Mouse (Mus musculus): ENCODE data around the gene Prr23a2. TPM values are rescaled to one million over a fixed set of nuclear protein-coding genes. Genes with fewer than 3 reads are reported as not detected.

Prr23a2 gene
- not detected for total RNA-seq (2021)

GRCm38 (mm10) chr9:98856210-98856609 lies at the start of gene Prr23a2:
Gene Prr23a2, plus strand, starts transcription at chr9:98856494.
- DNase-seq, result no peak

- no peak for DNase-seq
Observed at GRCm38 (mm10) chr9:98807631-98808030, 48.7 kb upstream of the Prr23a2 start.

- peak; percentile 65 for DNase-seq
Observed at GRCm38 (mm10) chr9:98809526-98809925, 46.8 kb upstream of the Prr23a2 start.

- DNase-seq, result no peak
Observed at GRCm38 (mm10) chr9:98816066-98816465, 40.2 kb upstream of the Prr23a2 start.

- DNase-seq, result no peak
Observed at GRCm38 (mm10) chr9:98817592-98817991, 38.7 kb upstream of the Prr23a2 start.

GRCm38 (mm10) chr9:98818971-98819370 lies 37.3 kb upstream of the Prr23a2 start:
- no peak for DNase-seq

- DNase-seq, result no peak
Observed at GRCm38 (mm10) chr9:98819481-98819880, 36.8 kb upstream of the Prr23a2 start.

- DNase-seq, result no peak
Observed at GRCm38 (mm10) chr9:98820461-98820860, 35.8 kb upstream of the Prr23a2 start.

- no peak for DNase-seq
Observed at GRCm38 (mm10) chr9:98821067-98821466, 35.2 kb upstream of the Prr23a2 start.

GRCm38 (mm10) chr9:98823805-98824204 lies 32.5 kb upstream of the Prr23a2 start:
- DNase-seq, result no peak

- no peak for DNase-seq
Observed at GRCm38 (mm10) chr9:98829508-98829907, 26.8 kb upstream of the Prr23a2 start.

- no peak for DNase-seq
Observed at GRCm38 (mm10) chr9:98837537-98838074, 18.7 kb upstream of the Prr23a2 start.

GRCm38 (mm10) chr9:98842117-98842516 lies 14.2 kb upstream of the Prr23a2 start, which contains the start of gene Prr23a1:
Gene Prr23a1, plus strand, starts transcription at chr9:98842503.
- no peak for DNase-seq

GRCm38 (mm10) chr9:98863463-98863862 lies 7.2 kb downstream of the Prr23a2 start:
- DNase-seq, result no peak

GRCm38 (mm10) chr9:98864571-98864970 lies 8.3 kb downstream of the Prr23a2 start, which contains the start of gene Prr23a3:
Gene Prr23a3, plus strand, starts transcription at chr9:98864767.
- DNase-seq, result no peak

GRCm38 (mm10) chr9:98901486-98901885 lies 45.2 kb downstream of the Prr23a2 start:
- no peak for DNase-seq

- DNase-seq, result no peak
Observed at GRCm38 (mm10) chr9:98902819-98903218, 46.5 kb downstream of the Prr23a2 start, which contains the start of gene 7420426K07Rik. Gene 7420426K07Rik, plus strand, starts transcription at chr9:98903119.

Other genes starting within 250 kb of the Prr23a2 start
- not detected for gene Prr23a1, start 14.0 kb upstream of the Prr23a2 start, total RNA-seq (2021)
- not detected for gene Prr23a3, start 8.3 kb downstream of the Prr23a2 start, total RNA-seq (2021)
- gene 7420426K07Rik, start 46.6 kb downstream of the Prr23a2 start, total RNA-seq (2021), result not detected
- not detected for gene Foxl2, start 98.8 kb downstream of the Prr23a2 start, total RNA-seq (2021)
- gene Faim, start 129.9 kb downstream of the Prr23a2 start, total RNA-seq (2021), result 10 to 100 TPM; 12.5 to 14.2 TPM
- gene Gm1123, start 179.2 kb downstream of the Prr23a2 start, total RNA-seq (2021), result not detected